Mouse (Mus musculus): ENCODE data around the gene Fam222b.

- TF ChIP-seq CTCF (IDR thresholded peaks at IDR 0.05; ENCODE audit: low read depth) (peak; percentile 58), EP300 (optimal IDR thresholded peaks at IDR 0.05) (no peak)
Measured at GRCm38 (mm10) chr11:78171328-78171727, 76.9 kb downstream of the Fam222b start.

Data from stomach, postnatal 0 days (tissue).